Mouse (Mus musculus) 3134 (cell line): ENCODE data around the gene Il1a.

Experiments
- DNase-seq: peaks from one replicate; pipeline ENCODE4 v3.0.0-alpha.2; 2011; ENCODE audit warnings: low spot score; ENCODE audit not compliant: insufficient read length; ENCODE audit errors: extremely low read depth

Gene Il1a

GRCm38 (mm10) chr2:129265316-129265715, 44.5 kb downstream of the Il1a start:
- no peak for DNase-seq

GRCm38 (mm10) chr2:129263073-129263472, 46.7 kb downstream of the Il1a start:
- peak; percentile 36 for DNase-seq

- DNase-seq = no peak
Observed at GRCm38 (mm10) chr2:129261151-129261794, 48.5 kb downstream of the Il1a start.

- no peak for DNase-seq
Observed at GRCm38 (mm10) chr2:129260646-129261045, 49.1 kb downstream of the Il1a start.

- peak; percentile 30 for DNase-seq
Observed at GRCm38 (mm10) chr2:129258475-129259211, 51.1 kb downstream of the Il1a start.

GRCm38 (mm10) chr2:129258056-129258455, 51.7 kb downstream of the Il1a start:
- no peak for DNase-seq

- no peak for DNase-seq
Observed at GRCm38 (mm10) chr2:129256006-129256405, 53.8 kb downstream of the Il1a start.

- no peak for DNase-seq
Observed at GRCm38 (mm10) chr2:129254076-129254475, 55.7 kb downstream of the Il1a start.

- DNase-seq = no peak
Observed at GRCm38 (mm10) chr2:129253631-129253970, 56.2 kb downstream of the Il1a start.

- DNase-seq = no peak
Observed at GRCm38 (mm10) chr2:129252836-129253630, 56.7 kb downstream of the Il1a start.
